Mouse (Mus musculus) retina, postnatal 7 days (tissue): ENCODE results near the gene Unc119b.
"Not testable (repeated sequence)": the region's sequence is repeated elsewhere in the genome, so short reads cannot be mapped to it uniquely, and the experiment has no call there.

Experiments used
- DNase-seq: peaks from one replicate; pipeline ENCODE4 v3.0.0-alpha.2; 2012; ENCODE audit warnings: low read depth, low spot score

The Unc119b gene

DNA sequence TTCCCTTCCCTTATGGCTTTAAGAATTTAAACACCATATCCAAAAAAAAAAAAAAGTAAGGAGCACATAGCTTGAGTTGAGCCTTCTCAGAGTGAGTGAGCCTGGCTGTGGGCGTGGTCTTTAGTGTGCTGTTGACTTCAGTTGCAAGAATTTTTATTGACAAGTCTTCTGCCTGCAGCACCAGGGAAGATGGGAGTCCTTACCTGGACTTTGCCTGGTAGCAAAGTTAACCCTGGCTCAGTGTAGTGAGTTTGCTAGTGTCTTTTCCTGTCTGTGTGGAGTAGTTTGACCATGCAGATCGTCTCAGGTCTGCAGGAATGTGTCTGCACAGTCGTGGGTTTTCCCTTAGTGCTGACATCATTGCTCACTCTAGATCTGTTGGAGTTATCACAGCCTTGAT lies 43.8 kb downstream of the Unc119b start:
- DNase-seq = no peak

DNA sequence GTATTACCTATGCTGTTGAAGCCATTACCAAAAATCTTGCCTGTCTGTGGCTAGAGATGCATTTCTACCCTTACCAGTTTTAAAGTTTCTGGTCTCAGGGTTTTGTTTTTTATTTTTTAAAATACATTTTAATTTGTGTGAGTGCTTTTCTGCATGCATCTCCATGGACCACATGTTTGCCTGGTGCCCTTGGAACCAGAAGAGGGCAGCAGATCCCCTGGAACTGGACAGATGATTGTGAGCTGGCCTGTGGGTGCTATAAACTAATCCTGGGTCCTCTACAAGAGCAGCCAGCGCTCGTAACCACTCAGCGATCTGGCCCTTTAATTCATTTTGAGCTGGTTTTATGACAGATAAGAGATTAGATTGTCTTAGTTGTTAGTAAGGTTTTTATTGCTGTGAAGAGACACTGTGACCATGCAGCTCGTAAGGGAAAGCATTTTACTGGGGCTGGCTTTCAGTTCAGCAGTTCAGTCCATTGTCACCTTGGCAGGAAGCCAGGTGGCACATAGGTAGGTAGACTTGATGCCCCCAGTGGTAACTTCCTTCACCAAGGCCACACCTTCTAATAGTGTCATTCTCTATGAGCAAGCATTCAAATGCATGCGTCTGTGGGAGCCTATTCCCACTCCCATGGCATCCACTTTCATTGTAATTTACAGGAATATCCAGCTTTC lies 45.0 kb downstream of the Unc119b start:
- DNase-seq = no peak

DNA sequence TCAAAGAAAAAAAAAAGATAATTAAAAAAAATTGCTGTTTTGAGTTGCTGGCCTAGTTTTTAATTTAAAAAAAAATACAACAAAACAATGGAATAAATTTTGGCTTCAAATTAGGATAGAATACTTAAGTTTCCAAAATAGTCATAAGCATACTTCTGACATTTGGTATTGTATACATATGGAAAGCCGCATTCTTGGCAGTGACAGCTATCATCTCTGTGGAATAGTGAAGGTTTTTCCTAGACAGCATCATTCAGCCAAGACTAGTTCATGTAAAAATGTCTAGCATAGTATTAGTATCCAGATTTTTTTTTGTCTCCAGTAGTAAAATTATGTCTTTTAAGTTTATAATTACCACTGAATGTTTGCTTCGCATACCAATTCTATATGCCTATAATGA lies 49.1 kb downstream of the Unc119b start:
- DNase-seq = no peak

DNA sequence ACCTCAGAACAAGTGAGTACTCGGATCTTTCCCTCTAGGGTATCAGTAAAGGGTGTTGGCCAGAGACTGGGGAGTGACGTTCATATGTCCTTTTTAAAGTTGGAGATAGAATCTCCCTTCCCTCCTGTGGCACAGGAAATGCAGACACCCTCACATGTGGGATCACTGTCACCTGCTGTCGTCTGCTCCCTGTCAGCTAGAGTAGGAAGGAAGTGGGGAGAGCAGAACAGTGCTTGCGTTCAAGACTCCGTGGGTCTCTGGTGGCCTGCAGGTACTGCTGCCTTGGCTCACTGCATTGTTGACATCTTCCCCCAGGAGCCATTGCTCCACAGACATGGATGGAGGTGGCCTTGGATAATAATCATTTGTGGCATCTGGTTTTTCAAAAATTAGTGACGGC lies 51.3 kb downstream of the Unc119b start:
- no peak for DNase-seq

GRCm38 (mm10) chr5:115081636-115082035 lies 53.1 kb downstream of the Unc119b start:
- DNase-seq = no peak

- peak; percentile 30 for DNase-seq
Measured at GRCm38 (mm10) chr5:115076144-115076901, 58.5 kb downstream of the Unc119b start.

DNA sequence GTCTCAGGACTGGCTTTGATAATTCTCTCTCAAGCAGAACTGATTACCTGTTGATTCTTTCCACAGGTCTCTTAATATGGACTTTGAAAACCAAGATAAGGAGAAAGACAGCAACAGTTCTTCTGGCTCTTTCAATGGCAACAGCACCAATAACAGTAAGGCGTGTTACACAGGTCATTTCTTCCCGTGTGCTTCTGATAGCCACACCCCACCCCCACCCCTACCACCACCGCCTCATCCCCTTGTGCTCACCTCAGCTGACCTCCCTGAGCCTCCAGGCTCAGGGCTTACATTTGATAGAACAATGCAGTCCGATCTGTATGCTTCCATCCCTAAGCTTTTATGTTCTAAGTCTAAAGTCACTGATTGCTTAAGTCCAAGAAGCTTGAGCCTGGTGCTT lies 60.0 kb downstream of the Unc119b start:
- DNase-seq = no peak

DNA sequence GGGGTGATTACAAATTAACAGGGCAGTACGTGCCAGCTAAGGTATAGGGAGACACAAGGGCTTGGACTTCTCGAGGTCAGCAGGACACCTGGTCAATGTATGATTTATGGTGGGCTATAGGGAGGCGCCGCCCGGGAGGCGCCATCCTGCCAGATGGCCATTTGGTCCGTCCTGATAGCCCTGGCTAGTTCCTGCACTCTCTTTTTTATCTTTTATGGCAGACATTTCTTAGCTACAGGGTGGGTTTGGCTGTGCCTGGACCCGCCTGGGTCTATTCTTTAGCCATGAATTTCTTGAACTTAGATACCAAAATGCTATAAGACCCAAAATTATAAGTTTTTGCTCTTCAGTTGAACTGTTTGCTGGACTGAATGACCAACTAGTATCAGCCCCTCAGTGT lies 61.5 kb downstream of the Unc119b start:
- DNase-seq = not testable (repeated sequence)
